Mouse (Mus musculus) stomach, embryonic 16.5 days (tissue): ENCODE results near the gene Gadd45a. TPM values are rescaled to one million over a fixed set of nuclear protein-coding genes. Genes with fewer than 3 reads are reported as not detected.
"Not testable (repeated sequence)": the region's sequence is repeated elsewhere in the genome, so short reads cannot be mapped to it uniquely, and the experiment has no call there.

Experiments used
- ATAC-seq: fragments of 200-750 bp; cut with Nextera tagmentation; 2 replicates; pipeline ENCODE4 v1.8.0; 2017; ENCODE audit warnings: moderate number of reproducible peaks, moderate TSS enrichment; ENCODE audit not compliant: insufficient read depth, low FRiP score
- H3K27ac ChIP-seq: fragments of 300-500 bp; sonication (generic); 2 replicates; pipeline ENCODE4 v1.5.1; 2014; ENCODE audit warnings: low read length
- H3K27me3 ChIP-seq: fragments of 300-500 bp; sonication (generic); 2 replicates; pipeline ENCODE4 v1.6.1; 2014; ENCODE audit warnings: low read length, control low read depth, mixed read lengths; ENCODE audit not compliant: control insufficient read depth, insufficient read depth
- H3K36me3 ChIP-seq: fragments of 300-500 bp; sonication (generic); 2 replicates; pipeline ENCODE4 v1.6.1; 2014; ENCODE audit warnings: low read length; ENCODE audit not compliant: control insufficient read depth, insufficient read depth
- H3K4me1 ChIP-seq: fragments of 300-500 bp; sonication (generic); 2 replicates; pipeline ENCODE4 v1.6.1; 2014; ENCODE audit warnings: low read length, control low read depth, mixed read lengths; ENCODE audit not compliant: control insufficient read depth, insufficient read depth
- H3K4me2 ChIP-seq: fragments of 300-500 bp; sonication (generic); 2 replicates; pipeline ENCODE4 v1.6.1; 2014; ENCODE audit warnings: low read depth, low read length, mixed read lengths
- H3K4me3 ChIP-seq: fragments of 300-500 bp; sonication (generic); replicated peaks from 2 replicates; pipeline ENCODE4 v1.5.1; 2014; ENCODE audit warnings: mild to moderate bottlenecking, low read length
- H3K9ac ChIP-seq: fragments of 300-500 bp; sonication (generic); 2 replicates; pipeline ENCODE4 v1.6.1; 2014; ENCODE audit warnings: low read length
- H3K9me3 ChIP-seq: fragments of 300-500 bp; sonication (generic); replicated peaks from 2 replicates; pipeline ENCODE4 v1.6.1; 2016; ENCODE audit warnings: low read length, control low read depth; ENCODE audit not compliant: control insufficient read depth
- WGBS: fragments of 180-500 bp; shearing (Covaris S2); extraction: QIAGEN DNeasy Blood & Tissue Kit; methylation state at CpG from one replicate; pipeline ENCODE4 v1.1.7; 2014; 5-methylcytosine and 5-hydroxymethylcytosine counted together
- polyA plus RNA-seq: library from polyadenylated mRNA; unstranded; fragments of >200 nt; fragmentation: Nextera tagmentation; extraction: Ambion mirVana; gene quantifications from 2 replicates; pipeline ENCODE4 v1.2.1, GENCODE M21; 2015

Gene Gadd45a
- polyA plus RNA-seq, 1 experiment from 2014 or later, result 18.1 TPM

- no peak for ATAC-seq
- Histone ChIP-seq H3K27ac (no peak overlapping the region), H3K36me3 (no peaks in the 10 kb centered on the region), H3K9me3 (no peaks in the 10 kb centered on the region), H3K4me2 (no peak overlapping the region), H3K9ac (no peak overlapping the region), H3K27me3 (no peaks in the 10 kb centered on the region), H3K4me1 (peaks cover 6% of the 10 kb centered on the region; the same call in 1 of the 2 replicates), H3K4me3 (no peak overlapping the region)
- WGBS, result 34% methylated on average over 3 of the region's 3 CpGs
Observed at GRCm38 (mm10) chr6:67029987-67030386, 7.3 kb downstream of the Gadd45a start.

- no peak overlapping the region for H3K27ac ChIP-seq
- H3K36me3 ChIP-seq, result no peaks in the 10 kb centered on the region
- peaks cover 3% of the 10 kb centered on the region; the same call in 1 of the 2 replicates for H3K4me1 ChIP-seq
- H3K27me3 ChIP-seq, result no peaks in the 10 kb centered on the region
- no peak overlapping the region for H3K4me3 ChIP-seq
- WGBS, result 35% methylated on average over 5 of the region's 5 CpGs
- no peak overlapping the region for H3K9ac ChIP-seq
- no peaks in the 10 kb centered on the region for H3K9me3 ChIP-seq
- no peak overlapping the region for H3K4me2 ChIP-seq
- ATAC-seq, result no peak
Observed at GRCm38 (mm10) chr6:67029312-67029950, 7.8 kb downstream of the Gadd45a start.

- Histone ChIP-seq H3K27ac (no peak overlapping the region), H3K9ac (no peak overlapping the region), H3K4me1 (no peaks in the 10 kb centered on the region), H3K27me3 (no peaks in the 10 kb centered on the region), H3K9me3 (no peaks in the 10 kb centered on the region), H3K4me3 (no peak overlapping the region), H3K36me3 (no peaks in the 10 kb centered on the region), H3K4me2 (no peak overlapping the region)
- ATAC-seq, result no peak
- WGBS, result 70% methylated on average over 9 of the region's 9 CpGs
Observed at GRCm38 (mm10) chr6:67027438-67028142, 9.7 kb downstream of the Gadd45a start.

- no peaks in the 10 kb centered on the region for H3K27me3 ChIP-seq
- no peak overlapping the region for H3K9ac ChIP-seq
- H3K4me3 ChIP-seq, result no peak overlapping the region
- no peaks in the 10 kb centered on the region for H3K4me1 ChIP-seq
- H3K27ac ChIP-seq, result no peak overlapping the region
- no peak; the same call in 1 of the 2 replicates for ATAC-seq
- H3K9me3 ChIP-seq, result no peaks in the 10 kb centered on the region
- WGBS, result 73% methylated on average over 3 of the region's 3 CpGs
- H3K4me2 ChIP-seq, result no peak overlapping the region
- no peaks in the 10 kb centered on the region for H3K36me3 ChIP-seq
Observed at GRCm38 (mm10) chr6:67026661-67027060, 10.6 kb downstream of the Gadd45a start.

GRCm38 (mm10) chr6:67023729-67024128 is 13.5 kb downstream of the Gadd45a start:
- no peak overlapping the region for H3K9ac ChIP-seq
- no peak overlapping the region for H3K27ac ChIP-seq
- no peaks in the 10 kb centered on the region for H3K4me1 ChIP-seq
- ATAC-seq, result no peak
- no peaks in the 10 kb centered on the region for H3K27me3 ChIP-seq
- no peaks in the 10 kb centered on the region for H3K9me3 ChIP-seq
- H3K4me2 ChIP-seq, result no peak overlapping the region
- H3K36me3 ChIP-seq, result no peaks in the 10 kb centered on the region
- H3K4me3 ChIP-seq, result no peak overlapping the region
- 80% methylated on average over 4 of the region's 4 CpGs for WGBS

GRCm38 (mm10) chr6:67021308-67021707 is 15.9 kb downstream of the Gadd45a start:
- H3K27me3 ChIP-seq, result no peaks in the 10 kb centered on the region
- no peak for ATAC-seq
- WGBS, result 83% methylated on average over 5 of the region's 5 CpGs

GRCm38 (mm10) chr6:67019001-67019400 is 18.3 kb downstream of the Gadd45a start:
- WGBS, result 72% methylated on average over 7 of the region's 7 CpGs
- not testable (repeated sequence) for H3K9me3 ChIP-seq, H3K9ac ChIP-seq

More at GRCm38 (mm10) chr6:67021308-67021707, 15.9 kb downstream of the Gadd45a start:
- Histone ChIP-seq H3K9ac (no peak overlapping the region), H3K27ac (no peak overlapping the region), H3K4me1 (no peaks in the 10 kb centered on the region), H3K4me2 (no peak overlapping the region), H3K4me3 (no peak overlapping the region), H3K36me3 (no peaks in the 10 kb centered on the region), H3K9me3 (no peaks in the 10 kb centered on the region)

GRCm38 (mm10) chr6:67018365-67018764 is 18.9 kb downstream of the Gadd45a start:
- no peak overlapping the region for H3K4me2 ChIP-seq
- H3K9ac ChIP-seq, result no peak overlapping the region
- no peaks in the 10 kb centered on the region for H3K9me3 ChIP-seq
- H3K27ac ChIP-seq, result no peak overlapping the region
- peaks cover 9% of the 10 kb centered on the region for H3K4me1 ChIP-seq
- H3K27me3 ChIP-seq, result no peaks in the 10 kb centered on the region
- H3K4me3 ChIP-seq, result no peak overlapping the region
- 82% methylated on average over 4 of the region's 4 CpGs for WGBS
- ATAC-seq, result no peak
- H3K36me3 ChIP-seq, result no peaks in the 10 kb centered on the region

More at GRCm38 (mm10) chr6:67019001-67019400, 18.3 kb downstream of the Gadd45a start:
- H3K4me1 ChIP-seq, H3K27me3 ChIP-seq, H3K36me3 ChIP-seq, H3K4me3 ChIP-seq, ATAC-seq, H3K4me2 ChIP-seq, H3K27ac ChIP-seq: not testable (repeated sequence)

GRCm38 (mm10) chr6:67016520-67017111 is 20.6 kb downstream of the Gadd45a start:
- H3K4me1 ChIP-seq, result peaks cover 9% of the 10 kb centered on the region
- H3K4me3 ChIP-seq, result no peak overlapping the region
- no peak for ATAC-seq
- no peaks in the 10 kb centered on the region for H3K36me3 ChIP-seq
- H3K27me3 ChIP-seq, result no peaks in the 10 kb centered on the region
- H3K9ac ChIP-seq, result no peak overlapping the region
- no peak overlapping the region for H3K4me2 ChIP-seq
- no peaks in the 10 kb centered on the region for H3K9me3 ChIP-seq
- no peak overlapping the region for H3K27ac ChIP-seq
- WGBS, result 38% methylated on average over 7 of the region's 7 CpGs
